Comparison of ENCODE assay signal across 17 mouse cellular contexts in genomic region chr1:52265886-52266516, GRCm38 (mm10). TPM values are rescaled to one million over a fixed set of nuclear protein-coding genes. Genes with fewer than 3 reads are reported as not detected.
DNase-seq lines count a peak whose midpoint lies in the region; ATAC-seq and TF ChIP-seq lines count a peak whose summit lies in the region.
"Had no signal": no experiment of that assay in that cellular context is flagged by ENCODE, and none has a peak within 500 bp of the region (broad histone marks: within the 10 kb centered on the region; RNA-seq: fewer than 3 reads in every experiment).

No protein-coding gene starts in this region.

- WGBS in cerebellum, adult 2 months = 36% methylated on average over 3 of the region's 3 CpGs
- WGBS in limb, embryonic 13.5 days = 29% methylated on average over 3 of the region's 3 CpGs
- WGBS in intestine, postnatal 0 days = 70% methylated on average over 3 of the region's 3 CpGs

- no peak overlapping the region for H3K4me3 ChIP-seq in cerebellum, adult 2 months (replicated peaks; ENCODE audit: insufficient read depth, low read depth, low read length)
- H3K4me3 ChIP-seq in limb, embryonic 13.5 days = no peak overlapping the region
- H3K4me3 ChIP-seq in intestine, postnatal 0 days (ENCODE audit: low read depth, low read length) = no peak overlapping the region
- H3K4me3 ChIP-seq: embryonic facial prominence, embryonic 15.5 days; forebrain, embryonic 15.5 days; heart, embryonic 13.5 days; hindbrain, embryonic 15.5 days had no signal

- TF ChIP-seq POLR2A in cerebellum, adult 2 months (IDR thresholded peaks at IDR 0.05; ENCODE audit: borderline replicate concordance, insufficient read depth, low read length) = no peak

- H3K4me1 ChIP-seq in cerebellum, adult 2 months (ENCODE audit: control insufficient read depth, insufficient read depth, low read length) = peaks cover 11% of the 10 kb centered on the region
- H3K4me1 ChIP-seq in limb, embryonic 13.5 days = peaks cover 15% of the 10 kb centered on the region
- peaks cover 2% of the 10 kb centered on the region; the same call in 1 of the 2 replicates for H3K4me1 ChIP-seq in intestine, postnatal 0 days (replicated peaks; ENCODE audit: control insufficient read depth, insufficient read depth, low read length)
- H3K4me1 ChIP-seq: embryonic facial prominence, embryonic 15.5 days; forebrain, embryonic 15.5 days; hindbrain, embryonic 15.5 days had no signal

- DNase-seq in cerebellum, adult 2 months = peak in 1 of 2 experiments; percentile 57
- no peak for DNase-seq in cerebellum, adult 11 months
- peak; percentile 34 for DNase-seq in heart, adult 11 months
- no peak for DNase-seq in heart, adult 9 months (ENCODE audit: low spot score in 2 of 2)
- DNase-seq in brain, adult 2 months (ENCODE audit: low read depth, low spot score) = peak; percentile 68
- DNase-seq in lung, postnatal 36 days = no peak
- DNase-seq: embryo, embryonic 11 days; gastrocnemius, postnatal 10 days; heart, postnatal 36 days; kidney, adult 11 months; kidney, adult 9 months had no signal

- H3K9me3 ChIP-seq in limb, embryonic 13.5 days = no peaks in the 10 kb centered on the region
- H3K9me3 ChIP-seq in intestine, postnatal 0 days (ENCODE audit: control insufficient read depth) = no peaks in the 10 kb centered on the region
- H3K9me3 ChIP-seq: embryonic facial prominence, embryonic 15.5 days; forebrain, embryonic 15.5 days; heart, embryonic 13.5 days; hindbrain, embryonic 15.5 days had no signal

- peak; percentile 62 for ATAC-seq in limb, embryonic 13.5 days (ENCODE audit: low FRiP score, low read depth)
- no peak for ATAC-seq in intestine, postnatal 0 days
- ATAC-seq: forebrain, embryonic 15.5 days had no signal

- no peaks in the 10 kb centered on the region for H3K36me3 ChIP-seq in limb, embryonic 13.5 days
- no peaks in the 10 kb centered on the region for H3K36me3 ChIP-seq in intestine, postnatal 0 days (ENCODE audit: control insufficient read depth, insufficient read depth)
- H3K36me3 ChIP-seq: embryonic facial prominence, embryonic 15.5 days; forebrain, embryonic 15.5 days; heart, embryonic 13.5 days; hindbrain, embryonic 15.5 days had no signal

- TF ChIP-seq CTCF in cerebellum, adult 2 months (IDR thresholded peaks at IDR 0.05; ENCODE audit: borderline replicate concordance, insufficient read depth, low read depth, low read length) = no peak
- TF ChIP-seq CTCF in intestine, postnatal 0 days (IDR thresholded peaks at IDR 0.05; ENCODE audit: low read depth) = no peak

- peak overlapping the region; percentile 69; the same call in 1 of the 2 replicates for H3K27ac ChIP-seq in cerebellum, adult 2 months (ENCODE audit: insufficient read depth, low read length)
- H3K27ac ChIP-seq in limb, embryonic 13.5 days = peak overlapping the region; percentile 63; the same call in 1 of the 2 replicates
- H3K27ac ChIP-seq in intestine, postnatal 0 days (ENCODE audit: low read depth, low read length) = no peak overlapping the region
- H3K27ac ChIP-seq: embryonic facial prominence, embryonic 15.5 days; forebrain, embryonic 15.5 days; heart, embryonic 13.5 days; hindbrain, embryonic 15.5 days had no signal

- no peak overlapping the region for H3K4me2 ChIP-seq in limb, embryonic 13.5 days (replicated peaks)
- H3K4me2 ChIP-seq in intestine, postnatal 0 days (replicated peaks; ENCODE audit: low read depth) = no peak overlapping the region
- H3K4me2 ChIP-seq: embryonic facial prominence, embryonic 15.5 days; forebrain, embryonic 15.5 days; heart, embryonic 13.5 days; hindbrain, embryonic 15.5 days had no signal

- H3K27me3 ChIP-seq in cerebellum, adult 2 months (ENCODE audit: control insufficient read depth, insufficient read depth, low read length) = no peaks in the 10 kb centered on the region
- no peaks in the 10 kb centered on the region for H3K27me3 ChIP-seq in limb, embryonic 13.5 days
- no peaks in the 10 kb centered on the region for H3K27me3 ChIP-seq in intestine, postnatal 0 days (replicated peaks; ENCODE audit: control insufficient read depth, insufficient read depth, low read length)
- H3K27me3 ChIP-seq: embryonic facial prominence, embryonic 15.5 days; forebrain, embryonic 15.5 days; heart, embryonic 13.5 days; hindbrain, embryonic 15.5 days had no signal

- no peak overlapping the region for H3K9ac ChIP-seq in limb, embryonic 13.5 days
- H3K9ac ChIP-seq in intestine, postnatal 0 days (ENCODE audit: low read depth, low read length) = no peak overlapping the region
- H3K9ac ChIP-seq: embryonic facial prominence, embryonic 15.5 days; forebrain, embryonic 15.5 days; heart, embryonic 13.5 days; hindbrain, embryonic 15.5 days had no signal

RNA-seq across cellular contexts. Expression of gene Gls, which starts 33.0 kb away (rescaled TPM):
- polyA plus RNA-seq in cerebellum, adult 2 months (2012; rRNA removed) = 234 and 248 TPM in 2 replicates
- 22.6 and 24.8 TPM in 2 replicates for polyA plus RNA-seq in limb, embryonic 13.5 days (2015; fragmentation: Nextera tagmentation; extraction: Ambion mirVana)
- 33.9 and 41.0 TPM in 2 replicates for polyA plus RNA-seq in intestine, postnatal 0 days (2015; fragmentation: Nextera tagmentation; extraction: Ambion mirVana)

Comparison
In these comparisons a context has a peak if more than half of its experiments do, and no peak if none do; other contexts are left out.
1. DNase-seq: peak in heart, adult 11 months (single experiment) and brain, adult 2 months (single experiment); none in cerebellum, adult 11 months (single experiment), heart, adult 9 months (0 of 2) and lung, postnatal 36 days (single experiment).